In genomic region chr10:59667377-59667776, GRCm38 (mm10) we compare ENCODE assay signal across 8 mouse cellular contexts. TPM values are rescaled to one million over a fixed set of nuclear protein-coding genes. Genes with fewer than 3 reads are reported as not detected.
DNase-seq lines count a peak whose midpoint lies in the region; ATAC-seq and TF ChIP-seq lines count a peak whose summit lies in the region.

No protein-coding gene starts in this region.

- no peaks in the 10 kb centered on the region for H3K36me3 ChIP-seq in forebrain, embryonic 16.5 days (ENCODE audit: control insufficient read depth, insufficient read depth)
- H3K36me3 ChIP-seq in forebrain, embryonic 10.5 days (replicated peaks), result no peaks in the 10 kb centered on the region
- H3K36me3 ChIP-seq in intestine, embryonic 14.5 days (ENCODE audit: control insufficient read depth, insufficient read depth, low read length), result no peaks in the 10 kb centered on the region
- H3K36me3 ChIP-seq in lung, postnatal 0 days (ENCODE audit: insufficient read depth, low read length), result no peaks in the 10 kb centered on the region
- H3K36me3 ChIP-seq in liver, embryonic 11.5 days (ENCODE audit: control insufficient read depth, insufficient read depth, low read length), result no peaks in the 10 kb centered on the region

- TF ChIP-seq EP300 in lung, postnatal 0 days (IDR thresholded peaks at IDR 0.05), result no peak

- DNase-seq in forebrain, embryonic 10.5 days (ENCODE audit: extremely low spot score, low spot score), result no peak
- peak; percentile 11 to 35 for DNase-seq in urinary bladder, adult 18-20 months (ENCODE audit: low spot score in 2 of 2)
- no peak for DNase-seq in urinary bladder, adult 2 months (ENCODE audit: low spot score)
- peak; percentile 63 for DNase-seq in intestine, embryonic 14.5 days (ENCODE audit: low spot score)
- peak; percentile 86 for DNase-seq in lung, postnatal 0 days (ENCODE audit: low spot score)
- no peak for DNase-seq in liver, embryonic 11.5 days (ENCODE audit: low spot score)
- no peak for DNase-seq in thymus, postnatal 4 days

- peaks cover 10% of the 10 kb centered on the region; the same call in 1 of the 2 replicates for H3K4me1 ChIP-seq in forebrain, embryonic 16.5 days (replicated peaks; ENCODE audit: control insufficient read depth, insufficient read depth, low read length)
- H3K4me1 ChIP-seq in forebrain, embryonic 10.5 days, result no peaks in the 10 kb centered on the region
- no peaks in the 10 kb centered on the region for H3K4me1 ChIP-seq in intestine, embryonic 14.5 days (replicated peaks; ENCODE audit: control insufficient read depth, insufficient read depth, low read length)
- H3K4me1 ChIP-seq in lung, postnatal 0 days (ENCODE audit: insufficient read depth, low read depth, low read length), result no peaks in the 10 kb centered on the region
- H3K4me1 ChIP-seq in liver, embryonic 11.5 days (replicated peaks; ENCODE audit: control insufficient read depth, insufficient read depth, low read length), result peaks cover 5% of the 10 kb centered on the region; the same call in 1 of the 2 replicates

- H3K4me3 ChIP-seq in forebrain, embryonic 16.5 days (replicated peaks; ENCODE audit: low read length), result no peak overlapping the region
- H3K4me3 ChIP-seq in forebrain, embryonic 10.5 days, result no peak overlapping the region
- no peak overlapping the region for H3K4me3 ChIP-seq in intestine, embryonic 14.5 days (ENCODE audit: low read depth, low read length)
- no peak overlapping the region for H3K4me3 ChIP-seq in lung, postnatal 0 days (ENCODE audit: low read depth, low read length)
- no peak overlapping the region for H3K4me3 ChIP-seq in liver, embryonic 11.5 days (ENCODE audit: low read depth, low read length)

- peak; percentile 38; the same call in 1 of the 2 replicates for ATAC-seq in forebrain, embryonic 16.5 days
- no peak; the same call in 1 of the 2 replicates for ATAC-seq in intestine, embryonic 14.5 days (replicated peaks; ENCODE audit: low FRiP score, low TSS enrichment, low read depth)
- peak; percentile 85 for ATAC-seq in lung, postnatal 0 days
- no peak for ATAC-seq in liver, embryonic 11.5 days (replicated peaks; ENCODE audit: low FRiP score)

- 33% methylated on average over 6 of the region's 6 CpGs for WGBS in forebrain, embryonic 16.5 days
- WGBS in forebrain, embryonic 10.5 days, result 69% methylated on average over 6 of the region's 6 CpGs
- 63% methylated on average over 6 of the region's 6 CpGs for WGBS in intestine, embryonic 14.5 days
- 36% methylated on average over 6 of the region's 6 CpGs for WGBS in lung, postnatal 0 days
- WGBS in liver, embryonic 11.5 days, result 71% methylated on average over 6 of the region's 6 CpGs

- no peak overlapping the region for H3K27ac ChIP-seq in forebrain, embryonic 16.5 days (ENCODE audit: low read length)
- no peak overlapping the region for H3K27ac ChIP-seq in forebrain, embryonic 10.5 days
- no peak overlapping the region for H3K27ac ChIP-seq in intestine, embryonic 14.5 days (ENCODE audit: low read depth)
- peak overlapping the region; percentile 57 for H3K27ac ChIP-seq in lung, postnatal 0 days (ENCODE audit: low read length)
- no peak overlapping the region for H3K27ac ChIP-seq in liver, embryonic 11.5 days (ENCODE audit: low read depth, low read length)

- no peaks in the 10 kb centered on the region for H3K27me3 ChIP-seq in forebrain, embryonic 16.5 days (replicated peaks; ENCODE audit: control insufficient read depth, insufficient read depth, low read length)
- H3K27me3 ChIP-seq in forebrain, embryonic 10.5 days (ENCODE audit: poor library complexity, severe bottlenecking), result no peaks in the 10 kb centered on the region
- H3K27me3 ChIP-seq in intestine, embryonic 14.5 days (replicated peaks; ENCODE audit: control insufficient read depth, insufficient read depth, low read length), result no peaks in the 10 kb centered on the region
- no peaks in the 10 kb centered on the region for H3K27me3 ChIP-seq in lung, postnatal 0 days (replicated peaks; ENCODE audit: insufficient read depth, low read length)
- H3K27me3 ChIP-seq in liver, embryonic 11.5 days (replicated peaks; ENCODE audit: control insufficient read depth, insufficient read depth, low read length), result no peaks in the 10 kb centered on the region

- TF ChIP-seq CTCF in lung, postnatal 0 days (IDR thresholded peaks at IDR 0.05), result no peak

- no peak overlapping the region for H3K4me2 ChIP-seq in forebrain, embryonic 16.5 days (ENCODE audit: low read length)
- H3K4me2 ChIP-seq in intestine, embryonic 14.5 days (ENCODE audit: low read length), result no peak overlapping the region
- H3K4me2 ChIP-seq in lung, postnatal 0 days (replicated peaks; ENCODE audit: low read depth, low read length), result no peak overlapping the region
- no peak overlapping the region for H3K4me2 ChIP-seq in liver, embryonic 11.5 days

- H3K9me3 ChIP-seq in forebrain, embryonic 16.5 days (ENCODE audit: control insufficient read depth, low read length), result no peaks in the 10 kb centered on the region
- no peaks in the 10 kb centered on the region for H3K9me3 ChIP-seq in forebrain, embryonic 10.5 days
- H3K9me3 ChIP-seq in intestine, embryonic 14.5 days (ENCODE audit: control insufficient read depth, low read length), result no peaks in the 10 kb centered on the region
- no peaks in the 10 kb centered on the region for H3K9me3 ChIP-seq in lung, postnatal 0 days (ENCODE audit: low read length)
- no peaks in the 10 kb centered on the region for H3K9me3 ChIP-seq in liver, embryonic 11.5 days (ENCODE audit: control insufficient read depth, low read length)

- H3K9ac ChIP-seq in forebrain, embryonic 16.5 days (replicated peaks; ENCODE audit: low read depth, low read length), result no peak overlapping the region
- H3K9ac ChIP-seq in intestine, embryonic 14.5 days (ENCODE audit: low read length), result no peak overlapping the region
- H3K9ac ChIP-seq in lung, postnatal 0 days (replicated peaks; ENCODE audit: low read depth), result no peak overlapping the region
- H3K9ac ChIP-seq in liver, embryonic 11.5 days (ENCODE audit: low read depth, low read length), result no peak overlapping the region

RNA-seq across cellular contexts. Expression of gene Micu1, which starts 34.9 kb away (rescaled TPM):
- 76.0 and 76.4 TPM in 2 replicates for polyA plus RNA-seq in forebrain, embryonic 16.5 days (2015; fragmentation: Nextera tagmentation; extraction: Ambion mirVana)
- polyA plus RNA-seq in forebrain, embryonic 10.5 days (2016; fragmentation: Nextera tagmentation; extraction: Ambion mirVana), result 54.1 and 58.0 TPM in 2 replicates
- polyA plus RNA-seq in urinary bladder, adult 2 months (2012; rRNA removed), result 89.1 and 98.4 TPM in 2 replicates
- polyA plus RNA-seq in intestine, embryonic 14.5 days (2014; fragmentation: Nextera tagmentation; extraction: Ambion mirVana), result 65.8 and 76.4 TPM in 2 replicates
- polyA plus RNA-seq in lung, postnatal 0 days (2015; fragmentation: Nextera tagmentation; extraction: Ambion mirVana), result 57.0 and 59.3 TPM in 2 replicates
- polyA plus RNA-seq in liver, embryonic 11.5 days (2014; fragmentation: Nextera tagmentation; extraction: Ambion mirVana), result 40.8 and 46.4 TPM in 2 replicates

RNA-seq across cellular contexts. Expression of gene Mcu, which starts 50.9 kb away (rescaled TPM):
- 26.3 and 27.3 TPM in 2 replicates for polyA plus RNA-seq in forebrain, embryonic 16.5 days (2015; fragmentation: Nextera tagmentation; extraction: Ambion mirVana)
- 19.0 and 19.1 TPM in 2 replicates for polyA plus RNA-seq in forebrain, embryonic 10.5 days (2016; fragmentation: Nextera tagmentation; extraction: Ambion mirVana)
- polyA plus RNA-seq in urinary bladder, adult 2 months (2012; rRNA removed), result 61.4 and 63.9 TPM in 2 replicates
- polyA plus RNA-seq in intestine, embryonic 14.5 days (2014; fragmentation: Nextera tagmentation; extraction: Ambion mirVana), result 60.2 and 60.9 TPM in 2 replicates
- polyA plus RNA-seq in lung, postnatal 0 days (2015; fragmentation: Nextera tagmentation; extraction: Ambion mirVana), result 33.5 and 34.5 TPM in 2 replicates
- polyA plus RNA-seq in liver, embryonic 11.5 days (2014; fragmentation: Nextera tagmentation; extraction: Ambion mirVana), result 22.3 and 24.2 TPM in 2 replicates

RNA-seq across cellular contexts. Expression of gene Gm10322, which starts 51.5 kb away (rescaled TPM):
- not detected in 2 replicates for polyA plus RNA-seq in forebrain, embryonic 16.5 days (2015; fragmentation: Nextera tagmentation; extraction: Ambion mirVana)
- not detected in 2 replicates for polyA plus RNA-seq in forebrain, embryonic 10.5 days (2016; fragmentation: Nextera tagmentation; extraction: Ambion mirVana)
- polyA plus RNA-seq in urinary bladder, adult 2 months (2012; rRNA removed), result 0.51 TPM in 1 of 2 replicates, not detected in the other
- not detected in 2 replicates for polyA plus RNA-seq in intestine, embryonic 14.5 days (2014; fragmentation: Nextera tagmentation; extraction: Ambion mirVana)
- not detected in 2 replicates for polyA plus RNA-seq in lung, postnatal 0 days (2015; fragmentation: Nextera tagmentation; extraction: Ambion mirVana)
- not detected in 2 replicates for polyA plus RNA-seq in liver, embryonic 11.5 days (2014; fragmentation: Nextera tagmentation; extraction: Ambion mirVana)

Comparison
In these comparisons a context has a peak if more than half of its experiments do, and no peak if none do; other contexts are left out.
1. DNase-seq: peak in urinary bladder, adult 18-20 months (2 of 2), intestine, embryonic 14.5 days (single experiment) and lung, postnatal 0 days (single experiment); none in forebrain, embryonic 10.5 days (single experiment), urinary bladder, adult 2 months (single experiment), liver, embryonic 11.5 days (single experiment) and thymus, postnatal 4 days (single experiment).
2. ATAC-seq: peak in forebrain, embryonic 16.5 days (single experiment) and lung, postnatal 0 days (single experiment); none in intestine, embryonic 14.5 days (single experiment) and liver, embryonic 11.5 days (single experiment).